Mouse (Mus musculus) heart, postnatal 0 days (tissue): Measurements from ENCODE around the gene Nacc1. TPM values are rescaled to one million over a fixed set of nuclear protein-coding genes. Genes with fewer than 3 reads are reported as not detected.

Source experiments
- ATAC-seq: fragments of 200-750 bp; cut with Nextera tagmentation; 2 replicates; pipeline ENCODE4 v1.8.0; 2017; ENCODE audit warnings: low read depth, moderate number of reproducible peaks, moderate library complexity; ENCODE audit not compliant: insufficient read depth
- DNase-seq: peaks from one replicate; pipeline ENCODE4 v3.0.0-alpha.2; 2016; ENCODE audit warnings: low spot score
- H3K27ac ChIP-seq: fragments of 300-500 bp; sonication (generic); 2 replicates; pipeline ENCODE4 v1.5.1; 2014; ENCODE audit warnings: low read depth, mild to moderate bottlenecking
- H3K27me3 ChIP-seq: fragments of 300-500 bp; sonication (generic); 2 replicates; pipeline ENCODE4 v1.6.1; 2014; ENCODE audit warnings: low read length, mixed read lengths; ENCODE audit not compliant: control insufficient read depth, insufficient read depth
- H3K36me3 ChIP-seq: fragments of 300-500 bp; sonication (generic); replicated peaks from 2 replicates; pipeline ENCODE4 v1.6.1; 2014; ENCODE audit warnings: low read length, mixed read lengths; ENCODE audit not compliant: control insufficient read depth, insufficient read depth
- H3K4me1 ChIP-seq: fragments of 300-500 bp; sonication (generic); 2 replicates; pipeline ENCODE4 v1.6.1; 2014; ENCODE audit warnings: antibody characterized with exemption; ENCODE audit not compliant: control insufficient read depth, insufficient read depth
- H3K4me2 ChIP-seq: fragments of 300-500 bp; sonication (generic); 2 replicates; pipeline ENCODE4 v1.6.1; 2014; ENCODE audit warnings: low read depth, mild to moderate bottlenecking, low read length, moderate library complexity
- H3K4me3 ChIP-seq: fragments of 300-500 bp; sonication (generic); 2 replicates; pipeline ENCODE4 v1.5.1; 2014; ENCODE audit warnings: low read depth, low read length
- H3K9ac ChIP-seq: fragments of 300-500 bp; sonication (generic); replicated peaks from 2 replicates; pipeline ENCODE4 v1.6.1; 2014; ENCODE audit warnings: low read depth, low read length, mixed read lengths
- H3K9me3 ChIP-seq: fragments of 300-500 bp; sonication (generic); replicated peaks from 2 replicates; pipeline ENCODE4 v1.6.1; 2016; ENCODE audit warnings: low read length; ENCODE audit not compliant: control insufficient read depth
- CTCF ChIP-seq: IDR thresholded peaks from 2 replicates; pipeline ENCODE4 v1.5.1; 2016; ENCODE audit warnings: antibody characterized with exemption, control low read depth, low read depth
- EP300 ChIP-seq: IDR thresholded peaks from 2 replicates; pipeline ENCODE4 v1.6.1; 2016; ENCODE audit warnings: antibody characterized with exemption, low read depth
- WGBS: fragments of 180-500 bp; shearing (Covaris S2); extraction: QIAGEN DNeasy Blood & Tissue Kit; methylation state at CpG from one replicate; pipeline ENCODE4 v1.1.7; 2014; 5-methylcytosine and 5-hydroxymethylcytosine counted together
- polyA plus RNA-seq: library from polyadenylated mRNA; unstranded; fragments of >200 nt; fragmentation: Nextera tagmentation; extraction: Ambion mirVana; gene quantifications from 2 replicates; pipeline ENCODE4 v1.2.1, GENCODE M21; 2015
- total RNA-seq: library from RNA; depleted of rRNA; stranded (reverse); fragments of >200 nt; gene quantifications from 2 replicates; pipeline ENCODE4 v1.2.3, GENCODE M21; 2014; ENCODE audit warnings: low replicate concordance

Gene Nacc1
- total and polyA plus RNA-seq, 2 experiments from 2014 or later = 6.9 to 68.0 TPM

GRCm38 (mm10) chr8:84702561-84702960 lies 14.9 kb upstream of the Nacc1 start:
- 73% methylated on average over 9 of the region's 9 CpGs for WGBS
- DNase-seq (no peak), ATAC-seq (no peak)
- H3K36me3 ChIP-seq = peaks cover 10% of the 10 kb centered on the region
- no peak for TF ChIP-seq CTCF
- H3K4me2 ChIP-seq = peak overlapping the region; percentile 59
- H3K9me3 ChIP-seq = no peaks in the 10 kb centered on the region
- peak overlapping the region; percentile 24 for H3K9ac ChIP-seq
- H3K4me3 ChIP-seq = peak overlapping the region; percentile 44
- H3K27ac ChIP-seq = peak overlapping the region; percentile 81
- H3K27me3 ChIP-seq = peaks cover 53% of the 10 kb centered on the region
- H3K4me1 ChIP-seq = 0 out of 2 replicates have a peak, but pooled peaks cover 3% of the 10 kb centered on the region

- H3K27ac ChIP-seq = peak within 1 kb of the TSS; percentile 81
- peak within 1 kb of the TSS; percentile 44 for H3K4me3 ChIP-seq
- peaks cover 19% of the 10 kb centered on the region for H3K36me3 ChIP-seq
- ATAC-seq (peak; percentile 57), DNase-seq (peak; percentile 59)
- H3K9ac ChIP-seq = peak within 1 kb of the TSS; percentile 24
- no peaks in the 10 kb centered on the region for H3K9me3 ChIP-seq
- H3K4me1 ChIP-seq = 0 out of 2 replicates have a peak, but pooled peaks cover 3% of the 10 kb centered on the region
- WGBS = 6% methylated on average over 34 of the region's 34 CpGs
- peak within 1 kb of the TSS; percentile 59 for H3K4me2 ChIP-seq
- H3K27me3 ChIP-seq = peaks cover 40% of the 10 kb centered on the region
- no peak; the same call in 1 of the 2 replicates for TF ChIP-seq CTCF
- peak; percentile 98 for TF ChIP-seq EP300
Measured at GRCm38 (mm10) chr8:84700941-84701911, 13.6 kb upstream of the Nacc1 start, which contains the start of gene Lyl1. Gene Lyl1, plus strand, starts transcription at chr8:84701457.

GRCm38 (mm10) chr8:84700526-84700925 lies 12.9 kb upstream of the Nacc1 start:
- H3K4me1 ChIP-seq = 0 out of 2 replicates have a peak, but pooled peaks cover 3% of the 10 kb centered on the region
- peaks cover 36% of the 10 kb centered on the region for H3K27me3 ChIP-seq
- peak overlapping the region; percentile 10; the same call in 1 of the 2 replicates for H3K4me2 ChIP-seq
- no peak overlapping the region for H3K4me3 ChIP-seq
- TF ChIP-seq EP300 (no peak), CTCF (no peak)
- H3K9ac ChIP-seq = no peak overlapping the region
- DNase-seq (no peak), ATAC-seq (no peak)
- H3K27ac ChIP-seq = peak overlapping the region; percentile 81
- peaks cover 21% of the 10 kb centered on the region for H3K36me3 ChIP-seq
- WGBS = 65% methylated on average over 5 of the region's 5 CpGs
- no peaks in the 10 kb centered on the region for H3K9me3 ChIP-seq

- H3K36me3 ChIP-seq = peaks cover 27% of the 10 kb centered on the region
- peak overlapping the region; percentile 81 for H3K27ac ChIP-seq
- peaks cover 30% of the 10 kb centered on the region for H3K27me3 ChIP-seq
- no peak overlapping the region for H3K9ac ChIP-seq
- WGBS = 39% methylated on average over 7 of the region's 7 CpGs
- peak; percentile 80 for DNase-seq
- H3K4me1 ChIP-seq = 0 out of 2 replicates have a peak, but pooled peaks cover 3% of the 10 kb centered on the region
- H3K4me2 ChIP-seq = peak overlapping the region; percentile 10; the same call in 1 of the 2 replicates
- TF ChIP-seq EP300 (peak; percentile 98), CTCF (peak; percentile 68)
- peak; percentile 53 for ATAC-seq
- no peaks in the 10 kb centered on the region for H3K9me3 ChIP-seq
- no peak overlapping the region for H3K4me3 ChIP-seq
Measured at GRCm38 (mm10) chr8:84699861-84700322, 12.2 kb upstream of the Nacc1 start.

- H3K4me3 ChIP-seq = no peak overlapping the region
- H3K9me3 ChIP-seq = no peaks in the 10 kb centered on the region
- peak overlapping the region; percentile 30 for H3K4me2 ChIP-seq
- DNase-seq (no peak), ATAC-seq (no peak)
- TF ChIP-seq CTCF (no peak), EP300 (no peak)
- H3K9ac ChIP-seq = no peak overlapping the region
- peak overlapping the region; percentile 81 for H3K27ac ChIP-seq
- H3K36me3 ChIP-seq = peaks cover 30% of the 10 kb centered on the region
- WGBS = 68% methylated on average over 9 of the region's 9 CpGs
- peaks cover 21% of the 10 kb centered on the region for H3K27me3 ChIP-seq
- H3K4me1 ChIP-seq = 0 out of 2 replicates have a peak, but pooled peaks cover 3% of the 10 kb centered on the region
Measured at GRCm38 (mm10) chr8:84698929-84699401, 11.3 kb upstream of the Nacc1 start.
